Mouse (Mus musculus) liver, adult 2 months (tissue): ENCODE results near the gene Arl8b.

ENCODE experiments used
- CTCF ChIP-seq: fragments of 200-500 bp; IDR thresholded peaks from 2 replicates; pipeline ENCODE4 v1.5.1; 2011; ENCODE audit warnings: low read depth, low read length, control low read depth
- POLR2A ChIP-seq: fragments of 200-500 bp; IDR thresholded peaks from 2 replicates; pipeline ENCODE4 v1.6.1; 2011; ENCODE audit warnings: low read length, control low read depth; ENCODE audit not compliant: insufficient read depth; ENCODE audit errors: extremely low read depth

DNA sequence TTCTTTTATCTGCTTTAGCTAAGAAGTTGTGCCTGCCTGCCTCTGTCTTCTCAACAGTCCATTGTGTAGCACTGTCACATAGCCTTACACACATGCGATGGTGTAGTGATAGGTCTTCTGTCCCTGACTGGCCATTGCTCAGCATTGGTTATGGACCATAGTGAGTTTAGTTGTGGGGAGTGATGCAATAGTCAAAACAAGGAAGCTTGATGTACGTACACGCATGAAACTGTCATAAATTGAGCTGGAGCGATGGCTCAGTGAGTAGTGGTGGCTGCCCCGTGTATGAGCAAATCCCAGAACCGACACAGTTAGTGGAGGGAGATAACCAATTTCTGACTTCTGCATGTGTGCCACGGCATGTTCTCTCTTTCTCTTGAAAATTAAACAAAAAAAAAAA, 31.6 kb upstream of the Arl8b start:
- TF ChIP-seq CTCF (no peak), POLR2A (no peak)
